Mouse (Mus musculus): ENCODE measurements around the gene Gm37240.

Gene Gm37240

GRCm38 (mm10) chr3:84848798-84849197, 1038.5 kb downstream of the Gm37240 start:
- DNase-seq: peak; percentile 60

GRCm38 (mm10) chr3:84843594-84843993, 1043.7 kb downstream of the Gm37240 start:
- DNase-seq: peak; percentile 72

GRCm38 (mm10) chr3:84842793-84843192, 1044.5 kb downstream of the Gm37240 start:
- DNase-seq: no peak

- no peak for DNase-seq
Observed at GRCm38 (mm10) chr3:84841271-84841670, 1046.0 kb downstream of the Gm37240 start.

- DNase-seq: no peak
Observed at GRCm38 (mm10) chr3:84839499-84839898, 1047.8 kb downstream of the Gm37240 start.

- DNase-seq: no peak
Observed at GRCm38 (mm10) chr3:84837984-84838383, 1049.3 kb downstream of the Gm37240 start.

GRCm38 (mm10) chr3:84836029-84836428, 1051.3 kb downstream of the Gm37240 start:
- no peak for DNase-seq

- DNase-seq: no peak
Observed at GRCm38 (mm10) chr3:84829366-84829765, 1058.0 kb downstream of the Gm37240 start.

GRCm38 (mm10) chr3:84827617-84828016, 1059.7 kb downstream of the Gm37240 start:
- DNase-seq: no peak

GRCm38 (mm10) chr3:84826938-84827337, 1060.4 kb downstream of the Gm37240 start:
- DNase-seq: no peak

GRCm38 (mm10) chr3:84826405-84826804, 1060.9 kb downstream of the Gm37240 start:
- no peak for DNase-seq

- DNase-seq: no peak
Observed at GRCm38 (mm10) chr3:84825990-84826389, 1061.3 kb downstream of the Gm37240 start.

GRCm38 (mm10) chr3:84820654-84821201, 1066.6 kb downstream of the Gm37240 start:
- DNase-seq: no peak

GRCm38 (mm10) chr3:84816951-84817350, 1070.4 kb downstream of the Gm37240 start:
- no peak for DNase-seq

- peak; percentile 85 for DNase-seq
Observed at GRCm38 (mm10) chr3:84815461-84815860, 1071.9 kb downstream of the Gm37240 start.

- DNase-seq: peak; percentile 60
Observed at GRCm38 (mm10) chr3:84814762-84815381, 1072.4 kb downstream of the Gm37240 start, which contains the start of gene Fbxw7. Fbxw7 (plus strand) TSS chr3:84815268.

- peak; percentile 100 for DNase-seq
Observed at GRCm38 (mm10) chr3:84814157-84814761, 1073.1 kb downstream of the Gm37240 start.

GRCm38 (mm10) chr3:84813436-84814156, 1073.7 kb downstream of the Gm37240 start:
- no peak for DNase-seq

- DNase-seq: no peak
Observed at GRCm38 (mm10) chr3:84810803-84811202, 1076.5 kb downstream of the Gm37240 start.

- no peak for DNase-seq
Observed at GRCm38 (mm10) chr3:84808906-84809305, 1078.4 kb downstream of the Gm37240 start.

GRCm38 (mm10) chr3:84807826-84808225, 1079.5 kb downstream of the Gm37240 start:
- DNase-seq: no peak

- no peak for DNase-seq
Observed at GRCm38 (mm10) chr3:84806206-84806605, 1081.1 kb downstream of the Gm37240 start.

GRCm38 (mm10) chr3:84804036-84804435, 1083.3 kb downstream of the Gm37240 start:
- DNase-seq: no peak

GRCm38 (mm10) chr3:84787914-84788313, 1099.4 kb downstream of the Gm37240 start:
- no peak for DNase-seq

Measured in thymus, postnatal 14 days (tissue).